Mouse (Mus musculus) embryonic facial prominence, embryonic 15.5 days (tissue): ENCODE results near the gene Chmp4b. TPM values are rescaled to one million over a fixed set of nuclear protein-coding genes. Genes with fewer than 3 reads are reported as not detected.
A peak's percentile ranks its signal among the peaks of the same experiment; 100 is the strongest.

Experiments used
- ATAC-seq: fragments of 200-750 bp; cut with Nextera tagmentation; 2 replicates; pipeline ENCODE4 v1.8.0; 2017; ENCODE audit warnings: low read depth, moderate TSS enrichment; ENCODE audit not compliant: insufficient number of reproducible peaks, low FRiP score, low TSS enrichment
- H3K27ac ChIP-seq: fragments of 300-500 bp; sonication (generic); replicated peaks from 2 replicates; pipeline ENCODE4 v1.5.1; 2015; ENCODE audit warnings: mild to moderate bottlenecking, inconsistent platforms
- H3K27me3 ChIP-seq: fragments of 300-500 bp; sonication (generic); 2 replicates; pipeline ENCODE4 v1.6.1; 2015; ENCODE audit warnings: inconsistent platforms
- H3K36me3 ChIP-seq: fragments of 300-500 bp; sonication (generic); 2 replicates; pipeline ENCODE4 v1.6.1; 2015; ENCODE audit warnings: mild to moderate bottlenecking, inconsistent platforms
- H3K4me1 ChIP-seq: fragments of 300-500 bp; sonication (generic); 2 replicates; pipeline ENCODE4 v1.6.1; 2015; ENCODE audit warnings: inconsistent platforms
- H3K4me2 ChIP-seq: fragments of 300-500 bp; sonication (generic); replicated peaks from 2 replicates; pipeline ENCODE4 v1.6.1; 2015; ENCODE audit warnings: mild to moderate bottlenecking, inconsistent platforms
- H3K4me3 ChIP-seq: fragments of 300-500 bp; sonication (generic); replicated peaks from 2 replicates; pipeline ENCODE4 v1.5.1; 2015; ENCODE audit warnings: mild to moderate bottlenecking, inconsistent platforms
- H3K9ac ChIP-seq: fragments of 300-500 bp; sonication (generic); 2 replicates; pipeline ENCODE4 v1.6.1; 2015; ENCODE audit warnings: inconsistent platforms
- H3K9me3 ChIP-seq: fragments of 300-500 bp; sonication (generic); replicated peaks from 2 replicates; pipeline ENCODE4 v1.6.1; 2016; ENCODE audit warnings: inconsistent platforms
- WGBS: fragments of 180-500 bp; shearing (Covaris S2); methylation state at CpG from one replicate; pipeline ENCODE4 v1.1.7; 2015; 5-methylcytosine and 5-hydroxymethylcytosine counted together
- polyA plus RNA-seq: library from polyadenylated mRNA; unstranded; fragments of >200 nt; fragmentation: Nextera tagmentation; extraction: Ambion mirVana; gene quantifications from 2 replicates; pipeline ENCODE4 v1.2.1, GENCODE M21; 2015

Gene Chmp4b
- polyA plus RNA-seq, 1 experiment from 2014 or later = 38.1 TPM

GRCm38 (mm10) chr2:154621684-154622083 lies 29.8 kb upstream of the Chmp4b start:
- Histone ChIP-seq H3K9ac (no peak overlapping the region), H3K36me3 (peaks cover 19% of the 10 kb centered on the region), H3K4me3 (no peak overlapping the region), H3K9me3 (peaks cover 4% of the 10 kb centered on the region; the same call in 1 of the 2 replicates), H3K4me1 (no peaks in the 10 kb centered on the region), H3K4me2 (no peak overlapping the region), H3K27me3 (no peaks in the 10 kb centered on the region), H3K27ac (no peak overlapping the region)
- ATAC-seq = no peak
- 80% methylated on average over 5 of the region's 5 CpGs for WGBS

GRCm38 (mm10) chr2:154624137-154624536 lies 27.4 kb upstream of the Chmp4b start:
- Histone ChIP-seq H3K36me3 (peaks cover 25% of the 10 kb centered on the region), H3K27me3 (no peaks in the 10 kb centered on the region), H3K4me1 (no peaks in the 10 kb centered on the region), H3K9ac (no peak overlapping the region), H3K27ac (no peak overlapping the region), H3K4me2 (no peak overlapping the region), H3K9me3 (peaks cover 4% of the 10 kb centered on the region; the same call in 1 of the 2 replicates), H3K4me3 (no peak overlapping the region)
- ATAC-seq = no peak

- H3K36me3 ChIP-seq = peaks cover 26% of the 10 kb centered on the region; the same call in 1 of the 2 replicates
These were observed 21.0 kb upstream of the Chmp4b start for GRCm38 (mm10) chr2:154630531-154630930.

GRCm38 (mm10) chr2:154632203-154632780 lies 19.2 kb upstream of the Chmp4b start:
- Histone ChIP-seq H3K4me3 (no peak overlapping the region), H3K9ac (no peak overlapping the region), H3K27me3 (no peaks in the 10 kb centered on the region), H3K9me3 (no peaks in the 10 kb centered on the region), H3K36me3 (peaks cover 26% of the 10 kb centered on the region; the same call in 1 of the 2 replicates), H3K4me1 (no peaks in the 10 kb centered on the region), H3K4me2 (no peak overlapping the region), H3K27ac (no peak overlapping the region)
- no peak for ATAC-seq
- WGBS = 85% methylated on average over 16 of the region's 16 CpGs

More at GRCm38 (mm10) chr2:154630531-154630930, 21.0 kb upstream of the Chmp4b start:
- WGBS = 65% methylated on average over 5 of the region's 5 CpGs
- H3K9me3 ChIP-seq = no peaks in the 10 kb centered on the region
- ATAC-seq = no peak
- H3K27ac ChIP-seq = no peak overlapping the region
- no peaks in the 10 kb centered on the region for H3K27me3 ChIP-seq
- no peaks in the 10 kb centered on the region for H3K4me1 ChIP-seq
- no peak overlapping the region for H3K9ac ChIP-seq
- H3K4me3 ChIP-seq = no peak overlapping the region
- H3K4me2 ChIP-seq = no peak overlapping the region

GRCm38 (mm10) chr2:154633039-154633742 lies 18.3 kb upstream of the Chmp4b start:
- Histone ChIP-seq H3K27ac (no peak overlapping the region), H3K27me3 (no peaks in the 10 kb centered on the region), H3K4me3 (no peak overlapping the region), H3K4me2 (no peak overlapping the region), H3K36me3 (peaks cover 32% of the 10 kb centered on the region), H3K9me3 (0 out of 2 replicates have a peak, but pooled peaks cover 1% of the 10 kb centered on the region), H3K9ac (no peak overlapping the region), H3K4me1 (no peaks in the 10 kb centered on the region)
- no peak for ATAC-seq
- 89% methylated on average over 5 of the region's 5 CpGs for WGBS

- Histone ChIP-seq H3K27ac (no peak overlapping the region), H3K27me3 (no peaks in the 10 kb centered on the region), H3K4me2 (no peak overlapping the region), H3K4me3 (no peak overlapping the region), H3K4me1 (no peaks in the 10 kb centered on the region), H3K9me3 (0 out of 2 replicates have a peak, but pooled peaks cover 6% of the 10 kb centered on the region), H3K36me3 (peaks cover 32% of the 10 kb centered on the region), H3K9ac (no peak overlapping the region)
- ATAC-seq = no peak
- WGBS = 89% methylated on average over 9 of the region's 9 CpGs
These were observed 17.4 kb upstream of the Chmp4b start for GRCm38 (mm10) chr2:154633876-154634644.

- H3K9me3 ChIP-seq = 0 out of 2 replicates have a peak, but pooled peaks cover 6% of the 10 kb centered on the region
- H3K27me3 ChIP-seq = no peaks in the 10 kb centered on the region
- no peak overlapping the region for H3K4me2 ChIP-seq
- H3K4me1 ChIP-seq = no peaks in the 10 kb centered on the region
- no peak overlapping the region for H3K9ac ChIP-seq
- no peak overlapping the region for H3K4me3 ChIP-seq
- WGBS = 90% methylated on average over 2 of the region's 2 CpGs
- peaks cover 33% of the 10 kb centered on the region for H3K36me3 ChIP-seq
- ATAC-seq = no peak
- no peak overlapping the region for H3K27ac ChIP-seq
These were observed 15.7 kb upstream of the Chmp4b start for GRCm38 (mm10) chr2:154635826-154636225.

GRCm38 (mm10) chr2:154638521-154638920 lies 13.0 kb upstream of the Chmp4b start:
- no peak overlapping the region for H3K9ac ChIP-seq
- H3K9me3 ChIP-seq = 0 out of 2 replicates have a peak, but pooled peaks cover 6% of the 10 kb centered on the region
- H3K4me2 ChIP-seq = no peak overlapping the region
- H3K27me3 ChIP-seq = no peaks in the 10 kb centered on the region
- H3K27ac ChIP-seq = 0 out of 2 replicates have a peak overlapping the region, but pooled peaks have one; percentile 30
- H3K36me3 ChIP-seq = peaks cover 32% of the 10 kb centered on the region
- no peak for ATAC-seq
- H3K4me1 ChIP-seq = no peaks in the 10 kb centered on the region
- H3K4me3 ChIP-seq = no peak overlapping the region
- 96% methylated on average over 3 of the region's 3 CpGs for WGBS

- 71% methylated on average over 4 of the region's 4 CpGs for WGBS
- no peak overlapping the region for H3K4me2 ChIP-seq
- 0 out of 2 replicates have a peak, but pooled peaks cover 6% of the 10 kb centered on the region for H3K9me3 ChIP-seq
- H3K4me1 ChIP-seq = no peaks in the 10 kb centered on the region
- H3K9ac ChIP-seq = no peak overlapping the region
- H3K4me3 ChIP-seq = no peak overlapping the region
- ATAC-seq = no peak
- no peaks in the 10 kb centered on the region for H3K27me3 ChIP-seq
- peaks cover 36% of the 10 kb centered on the region for H3K36me3 ChIP-seq
- H3K27ac ChIP-seq = 0 out of 2 replicates have a peak overlapping the region, but pooled peaks have one; percentile 30
These were observed 12.4 kb upstream of the Chmp4b start for GRCm38 (mm10) chr2:154639115-154639514.

GRCm38 (mm10) chr2:154641176-154641575 lies 10.3 kb upstream of the Chmp4b start:
- Histone ChIP-seq H3K4me2 (no peak overlapping the region), H3K4me1 (no peaks in the 10 kb centered on the region), H3K9ac (no peak overlapping the region), H3K4me3 (no peak overlapping the region), H3K27me3 (no peaks in the 10 kb centered on the region), H3K27ac (no peak overlapping the region), H3K9me3 (0 out of 2 replicates have a peak, but pooled peaks cover 6% of the 10 kb centered on the region), H3K36me3 (peaks cover 43% of the 10 kb centered on the region)
- 59% methylated on average over 8 of the region's 8 CpGs for WGBS
- no peak for ATAC-seq

- H3K27ac ChIP-seq = no peak overlapping the region
- H3K4me3 ChIP-seq = no peak overlapping the region
- peaks cover 46% of the 10 kb centered on the region for H3K36me3 ChIP-seq
- H3K4me2 ChIP-seq = no peak overlapping the region
- H3K9ac ChIP-seq = no peak overlapping the region
- ATAC-seq = no peak
- 0 out of 2 replicates have a peak, but pooled peaks cover 6% of the 10 kb centered on the region for H3K9me3 ChIP-seq
- H3K4me1 ChIP-seq = no peaks in the 10 kb centered on the region
- H3K27me3 ChIP-seq = no peaks in the 10 kb centered on the region
- whole genome bisulfite sequencing = 91% methylated on average over 9 of the region's 9 CpGs
These were observed 9.5 kb upstream of the Chmp4b start for GRCm38 (mm10) chr2:154642005-154642459.
